Mouse (Mus musculus): ENCODE measurements around the gene Ncam2. TPM values are rescaled to one million over a fixed set of nuclear protein-coding genes. Genes with fewer than 3 reads are reported as not detected.

The Ncam2 gene
- polyA plus RNA-seq, 1 experiment from 2014 or later: 0.04 TPM

DNA sequence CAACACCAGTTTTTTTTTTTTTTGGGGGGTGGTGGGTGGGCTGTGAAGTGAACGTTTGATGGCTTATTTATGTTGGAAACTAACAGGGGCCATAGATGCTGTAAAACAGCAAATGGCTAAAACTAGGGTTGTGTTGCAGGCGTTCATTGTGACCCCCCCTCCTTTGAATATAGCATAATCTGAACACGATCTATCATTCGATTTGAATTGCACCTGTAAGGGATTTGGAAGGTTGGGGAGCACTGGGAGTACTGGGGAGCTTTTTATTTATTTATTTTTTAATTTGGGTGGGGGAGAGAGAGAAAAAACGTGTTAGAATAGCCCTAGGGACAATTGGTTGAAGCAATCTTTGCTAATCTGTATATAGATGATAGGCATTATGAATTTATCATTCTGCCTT, 974 bp downstream of the Ncam2 start:
- 0 out of 2 replicates have a peak, but pooled peaks cover 3% of the 10 kb centered on the region for H3K4me1 ChIP-seq (ENCODE audit: control insufficient read depth, insufficient read depth, low read length)
- 38% methylated on average over 5 of the region's 5 CpGs for WGBS (ENCODE audit: insufficient replicate concordance)
- no peak overlapping the region for H3K27ac ChIP-seq (ENCODE audit: low read depth, low read length)
- H3K4me2 ChIP-seq: no peak overlapping the region
- no peaks in the 10 kb centered on the region for H3K27me3 ChIP-seq (ENCODE audit: control insufficient read depth, insufficient read depth, low read length)
- H3K4me3 ChIP-seq (ENCODE audit: low read depth, low read length): no peak overlapping the region
- no peaks in the 10 kb centered on the region for H3K9me3 ChIP-seq (replicated peaks; ENCODE audit: control insufficient read depth, low read length)
- H3K9ac ChIP-seq (ENCODE audit: low read depth, low read length): no peak overlapping the region
- no peak for ATAC-seq (replicated peaks; ENCODE audit: insufficient number of reproducible peaks, low FRiP score, low TSS enrichment)
- no peaks in the 10 kb centered on the region for H3K36me3 ChIP-seq (ENCODE audit: control insufficient read depth, insufficient read depth, low read length)

GRCm38 (mm10) chr16:81201992-81202391, 1.5 kb downstream of the Ncam2 start:
- Histone ChIP-seq H3K27me3 (ENCODE audit: control insufficient read depth, insufficient read depth, low read length) (no peaks in the 10 kb centered on the region), H3K27ac (ENCODE audit: low read depth, low read length) (no peak overlapping the region), H3K9ac (ENCODE audit: low read depth, low read length) (no peak overlapping the region), H3K4me1 (ENCODE audit: control insufficient read depth, insufficient read depth, low read length) (0 out of 2 replicates have a peak, but pooled peaks cover 3% of the 10 kb centered on the region), H3K4me2 (no peak overlapping the region), H3K4me3 (ENCODE audit: low read depth, low read length) (no peak overlapping the region), H3K36me3 (ENCODE audit: control insufficient read depth, insufficient read depth, low read length) (no peaks in the 10 kb centered on the region), H3K9me3 (replicated peaks; ENCODE audit: control insufficient read depth, low read length) (no peaks in the 10 kb centered on the region)
- ATAC-seq (replicated peaks; ENCODE audit: insufficient number of reproducible peaks, low FRiP score, low TSS enrichment): no peak
- WGBS (ENCODE audit: insufficient replicate concordance): 6% methylated on average over 4 of the region's 4 CpGs

GRCm38 (mm10) chr16:81202721-81203161, 2.2 kb downstream of the Ncam2 start:
- WGBS (ENCODE audit: insufficient replicate concordance): 72% methylated on average over 8 of the region's 8 CpGs
- no peak overlapping the region for H3K9ac ChIP-seq (ENCODE audit: low read depth, low read length)
- 0 out of 2 replicates have a peak, but pooled peaks cover 3% of the 10 kb centered on the region for H3K4me1 ChIP-seq (ENCODE audit: control insufficient read depth, insufficient read depth, low read length)
- H3K9me3 ChIP-seq (replicated peaks; ENCODE audit: control insufficient read depth, low read length): no peaks in the 10 kb centered on the region
- H3K4me2 ChIP-seq: no peak overlapping the region
- H3K36me3 ChIP-seq (ENCODE audit: control insufficient read depth, insufficient read depth, low read length): no peaks in the 10 kb centered on the region
- H3K27me3 ChIP-seq (ENCODE audit: control insufficient read depth, insufficient read depth, low read length): no peaks in the 10 kb centered on the region
- ATAC-seq (replicated peaks; ENCODE audit: insufficient number of reproducible peaks, low FRiP score, low TSS enrichment): no peak
- H3K4me3 ChIP-seq (ENCODE audit: low read depth, low read length): no peak overlapping the region
- H3K27ac ChIP-seq (ENCODE audit: low read depth, low read length): no peak overlapping the region

DNA sequence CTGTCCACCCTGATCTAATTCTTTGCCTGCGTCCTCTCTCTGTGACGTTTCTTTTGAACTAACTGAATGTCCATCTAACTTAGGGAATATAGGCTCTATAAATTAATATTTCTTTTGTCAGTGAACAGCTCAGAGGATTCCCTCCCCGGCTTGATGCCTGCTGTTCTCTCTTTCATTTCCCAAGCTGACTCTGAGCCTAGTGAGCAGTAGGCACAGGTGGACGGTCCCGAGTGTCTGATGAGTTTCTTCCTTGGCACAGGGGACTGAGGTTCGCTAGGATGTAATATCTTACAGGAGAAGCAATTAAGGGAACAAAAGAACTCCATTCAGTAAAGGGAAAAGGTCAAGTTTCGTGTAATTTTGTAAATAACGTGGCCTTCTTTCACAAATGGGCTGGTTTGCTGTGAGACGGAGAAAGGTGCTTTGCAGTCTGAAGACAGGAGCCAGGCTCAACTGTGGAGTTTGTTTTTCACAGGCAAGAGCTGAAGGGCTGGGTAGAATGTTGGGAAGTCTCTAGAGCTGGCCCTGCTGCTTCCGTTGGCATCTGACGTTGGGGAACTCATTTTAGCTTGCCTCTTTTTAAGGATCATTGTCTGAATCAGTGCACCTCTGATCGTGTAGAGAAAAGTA, 4.0 kb downstream of the Ncam2 start:
- Histone ChIP-seq H3K27me3 (ENCODE audit: control insufficient read depth, insufficient read depth, low read length) (no peaks in the 10 kb centered on the region), H3K4me2 (no peak overlapping the region), H3K4me3 (ENCODE audit: low read depth, low read length) (no peak overlapping the region), H3K36me3 (ENCODE audit: control insufficient read depth, insufficient read depth, low read length) (no peaks in the 10 kb centered on the region), H3K9me3 (replicated peaks; ENCODE audit: control insufficient read depth, low read length) (no peaks in the 10 kb centered on the region), H3K9ac (ENCODE audit: low read depth, low read length) (no peak overlapping the region), H3K27ac (ENCODE audit: low read depth, low read length) (no peak overlapping the region), H3K4me1 (ENCODE audit: control insufficient read depth, insufficient read depth, low read length) (0 out of 2 replicates have a peak, but pooled peaks cover 3% of the 10 kb centered on the region)
- 79% methylated on average over 12 of the region's 12 CpGs for WGBS (ENCODE audit: insufficient replicate concordance)
- ATAC-seq (replicated peaks; ENCODE audit: insufficient number of reproducible peaks, low FRiP score, low TSS enrichment): no peak

DNA sequence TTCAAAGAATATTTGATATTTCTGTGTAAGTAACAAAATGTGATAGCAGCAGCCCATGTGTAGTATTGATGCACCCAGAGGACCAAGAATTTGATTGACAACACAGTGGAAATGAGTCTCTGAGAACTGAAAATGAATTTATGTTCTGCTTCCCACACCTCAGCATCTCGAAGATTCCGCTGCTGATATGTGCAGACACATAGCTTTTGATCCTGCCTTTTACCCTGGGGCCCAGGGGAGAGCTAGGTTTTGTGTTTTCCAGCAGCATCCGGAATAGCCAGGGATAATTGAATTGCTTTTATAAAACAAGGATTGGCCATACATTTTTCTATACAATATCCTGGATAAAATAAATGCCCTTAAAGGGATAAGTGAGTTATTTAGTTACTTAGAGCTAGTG, 20.7 kb downstream of the Ncam2 start:
- Histone ChIP-seq H3K9me3 (replicated peaks; ENCODE audit: control insufficient read depth, low read length) (no peaks in the 10 kb centered on the region), H3K36me3 (ENCODE audit: control insufficient read depth, insufficient read depth, low read length) (no peaks in the 10 kb centered on the region), H3K9ac (ENCODE audit: low read depth, low read length) (no peak overlapping the region), H3K27me3 (ENCODE audit: control insufficient read depth, insufficient read depth, low read length) (no peaks in the 10 kb centered on the region), H3K4me1 (ENCODE audit: control insufficient read depth, insufficient read depth, low read length) (no peaks in the 10 kb centered on the region), H3K4me3 (ENCODE audit: low read depth, low read length) (no peak overlapping the region), H3K27ac (ENCODE audit: low read depth, low read length) (no peak overlapping the region), H3K4me2 (no peak overlapping the region)
- 85% methylated on average over 3 of the region's 3 CpGs for WGBS (ENCODE audit: insufficient replicate concordance)
- ATAC-seq (replicated peaks; ENCODE audit: insufficient number of reproducible peaks, low FRiP score, low TSS enrichment): no peak

GRCm38 (mm10) chr16:81223841-81224240, 23.3 kb downstream of the Ncam2 start:
- Histone ChIP-seq H3K27ac (ENCODE audit: low read depth, low read length) (no peak overlapping the region), H3K4me2 (no peak overlapping the region), H3K4me1 (ENCODE audit: control insufficient read depth, insufficient read depth, low read length) (no peaks in the 10 kb centered on the region), H3K9me3 (replicated peaks; ENCODE audit: control insufficient read depth, low read length) (no peaks in the 10 kb centered on the region), H3K4me3 (ENCODE audit: low read depth, low read length) (no peak overlapping the region), H3K36me3 (ENCODE audit: control insufficient read depth, insufficient read depth, low read length) (no peaks in the 10 kb centered on the region), H3K27me3 (ENCODE audit: control insufficient read depth, insufficient read depth, low read length) (no peaks in the 10 kb centered on the region), H3K9ac (ENCODE audit: low read depth, low read length) (no peak overlapping the region)
- 72% methylated on average over 1 of the region's 1 CpGs for WGBS (ENCODE audit: insufficient replicate concordance)
- ATAC-seq (replicated peaks; ENCODE audit: insufficient number of reproducible peaks, low FRiP score, low TSS enrichment): no peak

GRCm38 (mm10) chr16:81224253-81224652, 23.8 kb downstream of the Ncam2 start:
- no peak overlapping the region for H3K27ac ChIP-seq (ENCODE audit: low read depth, low read length)
- H3K9me3 ChIP-seq (replicated peaks; ENCODE audit: control insufficient read depth, low read length): no peaks in the 10 kb centered on the region
- H3K27me3 ChIP-seq (ENCODE audit: control insufficient read depth, insufficient read depth, low read length): no peaks in the 10 kb centered on the region
- no peak overlapping the region for H3K4me3 ChIP-seq (ENCODE audit: low read depth, low read length)
- no peak for ATAC-seq (replicated peaks; ENCODE audit: insufficient number of reproducible peaks, low FRiP score, low TSS enrichment)
- no peak overlapping the region for H3K9ac ChIP-seq (ENCODE audit: low read depth, low read length)
- no peaks in the 10 kb centered on the region for H3K36me3 ChIP-seq (ENCODE audit: control insufficient read depth, insufficient read depth, low read length)
- H3K4me1 ChIP-seq (ENCODE audit: control insufficient read depth, insufficient read depth, low read length): no peaks in the 10 kb centered on the region
- no peak overlapping the region for H3K4me2 ChIP-seq

- Histone ChIP-seq H3K4me3 (ENCODE audit: low read depth, low read length) (no peak overlapping the region), H3K4me2 (no peak overlapping the region), H3K36me3 (ENCODE audit: control insufficient read depth, insufficient read depth, low read length) (no peaks in the 10 kb centered on the region), H3K4me1 (ENCODE audit: control insufficient read depth, insufficient read depth, low read length) (no peaks in the 10 kb centered on the region), H3K27me3 (ENCODE audit: control insufficient read depth, insufficient read depth, low read length) (no peaks in the 10 kb centered on the region), H3K9me3 (replicated peaks; ENCODE audit: control insufficient read depth, low read length) (no peaks in the 10 kb centered on the region), H3K9ac (ENCODE audit: low read depth, low read length) (no peak overlapping the region), H3K27ac (ENCODE audit: low read depth, low read length) (no peak overlapping the region)
- no peak for ATAC-seq (replicated peaks; ENCODE audit: insufficient number of reproducible peaks, low FRiP score, low TSS enrichment)
Observed at GRCm38 (mm10) chr16:81254875-81255274, 54.4 kb downstream of the Ncam2 start.

DNA sequence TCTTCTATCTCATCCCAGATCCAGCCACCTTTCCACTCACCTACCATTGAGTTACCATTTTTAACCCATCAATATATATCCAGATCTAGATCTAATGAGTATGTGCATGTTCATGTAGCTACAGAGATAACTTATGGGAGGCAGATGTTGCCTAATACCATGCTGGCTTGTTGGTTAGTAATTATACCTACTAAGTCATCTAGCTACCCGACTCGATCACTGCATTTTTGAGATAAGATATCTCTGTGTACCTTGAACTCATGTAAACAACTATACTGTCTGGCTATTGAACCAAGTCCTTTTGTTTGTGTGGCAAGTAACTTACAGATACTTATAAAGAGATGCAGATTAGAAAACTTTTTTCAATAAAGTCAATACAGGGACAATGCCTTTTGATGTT, 59.9 kb downstream of the Ncam2 start:
- no peak overlapping the region for H3K9ac ChIP-seq (ENCODE audit: low read depth, low read length)
- H3K4me2 ChIP-seq: no peak overlapping the region
- H3K27ac ChIP-seq (ENCODE audit: low read depth, low read length): no peak overlapping the region
- no peaks in the 10 kb centered on the region for H3K27me3 ChIP-seq (ENCODE audit: control insufficient read depth, insufficient read depth, low read length)
- ATAC-seq (replicated peaks; ENCODE audit: insufficient number of reproducible peaks, low FRiP score, low TSS enrichment): no peak
- WGBS (ENCODE audit: insufficient replicate concordance): 71% methylated on average over 2 of the region's 2 CpGs
- no peaks in the 10 kb centered on the region for H3K4me1 ChIP-seq (ENCODE audit: control insufficient read depth, insufficient read depth, low read length)
- no peaks in the 10 kb centered on the region for H3K36me3 ChIP-seq (ENCODE audit: control insufficient read depth, insufficient read depth, low read length)
- no peak overlapping the region for H3K4me3 ChIP-seq (ENCODE audit: low read depth, low read length)
- no peaks in the 10 kb centered on the region for H3K9me3 ChIP-seq (replicated peaks; ENCODE audit: control insufficient read depth, low read length)

Data from heart, embryonic 11.5 days (tissue).